Mouse (Mus musculus) adrenal gland, adult 2 months (tissue): Measurements from ENCODE around the gene Prkcd. TPM values are rescaled to one million over a fixed set of nuclear protein-coding genes. Genes with fewer than 3 reads are reported as not detected.

Source experiments
- DNase-seq: peaks from one replicate; pipeline ENCODE4 v3.0.0; 2021
- long read RNA-seq: library from polyadenylated mRNA; stranded (forward); transcript quantifications from one replicate; pipeline ENCODE4 v2.0.0, GENCODE M21; 2021
- polyA plus RNA-seq: library from polyadenylated mRNA; depleted of rRNA; stranded (reverse); fragments of >200 nt; gene quantifications from 2 replicates; pipeline ENCODE4 v1.2.3, GENCODE M21; 2012; rRNA removed
- total RNA-seq, 2 experiments: library from RNA; stranded (reverse); gene quantifications; 2 replicates each; pipeline ENCODE4 v1.2.3; 2021

Gene Prkcd
- total RNA-seq (100 to 1,000 TPM in 1 of 2 experiments, 10 to 100 TPM in 1; 83.4 to 367 TPM), polyA plus RNA-seq (266 and 407 TPM in 2 replicates)
- long read RNA-seq, transcript Prkcd-207 (18 exons, 2,777 nt) = major isoform, 62 of 74 reads
- long read RNA-seq, partial matches to known transcripts = 4 of 74 reads
- long read RNA-seq, other reads (novel, unspliced or antisense) = 6 of 74 reads

DNA sequence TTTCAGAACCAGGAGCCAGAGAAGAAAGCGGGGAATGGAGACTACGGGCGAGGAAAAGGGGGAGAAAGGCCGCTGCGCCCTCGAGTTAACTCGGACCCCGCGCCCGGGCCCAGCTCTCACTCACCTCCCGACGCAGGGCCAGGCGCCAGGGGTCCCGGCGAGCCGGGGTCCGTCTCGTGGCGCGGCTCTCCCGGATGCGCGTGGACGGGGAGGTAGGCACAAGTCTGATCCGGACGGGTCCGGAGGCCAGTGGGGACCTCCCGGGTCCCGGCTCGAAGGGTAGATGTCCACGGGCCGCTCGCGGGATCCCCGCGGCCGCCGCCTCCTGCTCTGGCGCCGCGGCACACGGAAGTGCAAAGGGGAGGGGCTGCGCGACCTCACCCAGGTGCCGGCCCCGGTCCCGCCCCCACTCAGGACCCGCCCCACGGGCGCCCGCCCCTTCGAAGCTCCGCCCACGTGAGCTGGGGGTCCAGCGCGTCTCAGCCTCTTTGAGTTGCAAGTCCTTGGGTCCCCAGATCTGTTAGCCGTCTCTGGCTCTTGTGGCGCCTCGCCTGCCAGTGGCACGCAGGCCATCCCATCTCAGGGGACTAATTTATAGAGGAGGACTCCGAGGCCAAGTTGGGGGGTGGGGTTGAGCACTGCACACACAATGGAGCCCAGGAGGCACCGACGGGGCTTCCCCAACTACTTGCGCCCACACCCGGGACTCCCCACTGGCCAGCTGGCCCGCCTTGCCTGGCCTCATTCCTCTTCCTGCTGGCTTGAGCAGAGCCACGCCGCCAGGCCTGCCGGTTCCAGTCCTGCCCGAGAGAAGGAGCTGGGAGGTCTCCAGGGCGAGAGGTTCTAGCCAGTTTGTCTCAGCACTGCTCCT, at the start of gene Prkcd:
Gene Prkcd (minus strand): TSS at position 355 of the 871 bp plus-strand sequence.
- peak; percentile 94 for DNase-seq

DNA sequence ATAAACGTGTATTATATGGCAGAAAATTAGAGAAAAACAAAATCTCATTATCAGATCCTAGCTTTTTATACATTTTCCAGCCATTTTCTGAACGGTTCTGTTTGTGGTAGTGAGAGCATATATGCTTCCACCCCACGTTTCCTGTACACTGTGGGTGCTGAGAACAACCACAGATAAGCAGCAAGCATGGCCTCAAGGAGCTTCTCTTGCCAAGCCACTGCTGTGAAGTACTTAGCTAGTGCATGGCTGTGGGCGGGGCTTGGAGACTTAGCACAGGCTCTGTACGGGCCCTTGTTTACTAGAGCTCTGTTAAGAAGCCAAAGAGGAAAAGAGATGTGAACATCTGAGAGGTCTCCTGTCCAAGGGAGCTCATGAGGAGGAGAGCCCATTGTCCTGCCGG, 48.9 kb upstream of the Prkcd start:
- no peak for DNase-seq

DNA sequence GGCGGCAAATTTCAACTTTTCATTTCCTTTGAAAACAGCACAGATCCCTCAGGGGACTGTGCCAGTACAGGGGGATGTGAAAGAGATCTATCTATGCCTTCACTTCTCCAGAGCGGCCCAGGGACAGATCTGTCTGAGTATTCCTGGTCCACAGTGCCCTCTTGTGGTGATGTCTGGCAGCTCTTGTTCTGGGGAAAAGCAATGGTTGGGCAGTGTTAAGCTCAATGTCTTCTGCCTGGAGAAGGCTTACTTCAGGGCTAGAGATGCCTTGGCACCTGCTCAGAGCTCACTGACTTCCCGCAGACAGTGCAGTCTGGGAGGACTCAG, 45.9 kb upstream of the Prkcd start:
- DNase-seq = peak; percentile 91

DNA sequence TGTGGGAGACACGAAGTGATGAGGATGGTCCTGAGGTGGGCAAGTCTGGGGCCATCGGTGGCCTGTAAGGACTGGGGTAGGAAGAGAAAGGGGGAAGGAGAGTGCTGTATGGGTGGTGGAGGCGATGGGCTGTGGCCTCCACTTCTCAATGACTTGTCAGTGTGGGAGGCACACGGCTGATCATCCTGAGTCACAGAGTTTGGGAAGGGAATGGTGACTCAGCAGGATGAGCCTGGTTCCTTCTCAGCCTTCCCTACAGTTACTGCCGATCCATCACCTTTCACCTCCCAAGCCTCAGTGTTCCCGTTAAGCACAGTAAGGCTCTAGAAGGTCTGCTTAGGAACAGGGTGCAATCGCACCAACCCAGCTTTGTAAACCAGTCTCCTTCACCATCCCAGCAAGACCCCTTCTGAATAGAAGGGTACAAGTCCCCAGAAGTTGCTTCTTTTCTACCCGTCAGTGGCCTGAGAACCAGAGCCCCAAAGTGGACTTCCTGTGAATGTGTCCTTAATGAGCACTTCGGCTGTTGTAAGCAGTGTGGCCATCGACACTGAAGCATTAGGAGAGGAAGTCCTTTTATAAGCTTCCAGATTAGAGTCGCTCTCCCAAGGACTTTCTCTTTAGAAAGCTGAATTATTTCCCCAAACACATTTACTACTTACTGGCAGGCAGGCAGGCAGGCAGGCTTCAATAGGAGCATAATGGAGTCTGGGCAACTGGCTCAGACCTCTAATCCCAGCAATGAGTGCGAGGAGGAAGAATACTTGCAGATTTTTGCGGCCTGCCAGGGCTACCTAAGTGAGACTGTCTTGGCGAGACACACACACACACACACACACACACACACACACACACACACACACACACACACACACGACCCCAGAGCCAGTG, 45.3 kb upstream of the Prkcd start:
- peak; percentile 80 for DNase-seq

DNA sequence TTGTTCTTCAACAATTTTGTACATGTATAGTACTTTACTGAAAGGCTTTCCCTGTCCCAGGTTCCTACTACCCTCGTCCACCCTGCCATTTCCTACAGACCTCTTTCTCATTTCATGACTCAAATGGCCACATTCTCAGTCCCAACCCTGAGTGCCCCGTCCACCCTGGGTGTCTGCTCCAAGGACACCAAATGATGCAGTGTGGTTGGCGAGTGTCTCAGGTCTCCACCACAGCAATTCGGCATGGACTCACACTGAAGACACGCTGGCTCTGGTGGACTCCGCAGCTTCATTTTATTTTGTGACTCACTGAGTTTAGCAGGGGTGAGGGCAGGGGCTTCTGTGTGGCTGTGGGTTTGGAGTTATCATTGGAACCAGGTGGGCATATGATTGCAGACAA, 44.2 kb upstream of the Prkcd start:
- peak; percentile 77 for DNase-seq

DNA sequence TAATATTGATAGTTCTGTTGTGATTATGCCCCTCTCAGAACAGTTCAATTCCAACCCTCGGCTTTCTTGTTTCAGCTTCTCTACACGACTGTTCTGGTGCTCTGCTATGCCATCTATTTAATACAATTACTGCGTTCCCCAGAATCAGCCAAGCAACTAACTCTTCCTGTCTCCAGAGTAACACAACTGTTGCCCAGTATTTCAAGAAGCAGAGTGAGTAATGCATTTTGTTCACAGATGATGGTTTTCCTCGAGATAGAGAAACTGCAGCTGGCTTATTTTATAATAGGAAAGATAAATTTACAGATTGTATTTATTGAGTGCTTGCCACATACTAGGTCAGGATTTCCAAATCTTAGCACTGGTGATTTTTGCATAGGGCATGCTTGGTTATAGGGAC, 40.6 kb upstream of the Prkcd start:
- no peak for DNase-seq

DNA sequence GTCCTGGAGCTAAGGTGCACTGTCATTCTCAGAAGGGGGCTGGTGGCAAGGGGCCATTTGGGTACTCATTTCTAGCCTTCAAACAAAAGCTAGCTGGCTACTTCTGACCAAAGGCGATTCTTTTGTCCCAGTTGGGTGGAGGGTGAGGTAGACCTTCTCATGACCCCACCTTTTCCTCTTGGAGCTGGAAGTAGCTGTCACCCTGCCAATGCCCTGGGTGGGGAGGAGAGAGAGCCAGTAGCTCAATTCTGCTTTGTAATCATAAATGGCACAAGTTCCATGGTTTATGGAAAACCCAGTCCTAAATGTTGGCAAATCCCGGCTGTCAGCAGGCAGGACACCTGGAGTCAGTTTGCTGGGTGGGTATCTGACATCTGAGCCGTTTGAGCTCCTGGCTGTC, 40.1 kb upstream of the Prkcd start:
- no peak for DNase-seq

DNA sequence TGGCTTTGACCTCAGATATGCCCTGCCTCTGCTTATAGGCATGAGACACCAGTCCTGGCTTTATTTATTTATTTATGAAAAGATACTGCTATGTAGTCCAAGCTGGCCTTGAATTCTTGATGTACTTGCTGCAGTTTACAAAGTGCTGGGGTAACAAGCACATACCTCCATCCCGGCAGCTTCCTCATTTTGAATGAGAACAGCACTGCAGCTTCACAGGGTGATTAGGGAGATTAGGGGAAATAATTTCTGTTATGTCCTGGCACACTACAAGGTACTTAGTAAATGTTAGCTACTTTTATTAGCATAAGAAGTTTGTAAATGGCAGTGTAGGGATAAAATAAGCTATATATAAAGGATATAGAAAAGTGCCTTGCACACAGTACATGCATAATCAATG, 29.5 kb upstream of the Prkcd start:
- no peak for DNase-seq

DNA sequence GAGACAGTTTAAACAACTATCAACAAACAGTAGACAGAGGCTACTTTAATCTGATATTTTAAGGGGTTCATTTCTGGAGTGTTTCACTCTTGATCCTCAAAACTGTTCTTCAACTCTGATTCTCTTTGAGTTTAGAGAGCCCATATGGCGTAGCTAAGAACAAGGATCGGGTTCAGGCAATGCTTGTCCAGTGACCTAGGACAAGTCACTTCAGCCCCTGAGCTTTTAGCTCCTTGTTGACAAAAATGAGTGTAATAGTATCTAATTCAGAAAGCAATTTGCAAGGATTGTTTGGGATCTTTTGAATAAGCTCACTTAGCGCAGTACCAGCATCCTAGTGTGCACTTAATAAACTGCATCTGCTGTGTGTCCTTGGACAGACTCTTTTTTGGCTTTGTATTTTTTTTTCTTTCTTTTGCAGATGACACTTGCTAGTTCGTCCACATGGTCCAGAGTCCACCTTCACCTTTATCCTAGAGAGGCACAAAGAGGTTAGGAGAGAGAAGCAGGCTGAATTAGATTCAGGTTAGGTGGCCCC, 28.8 kb upstream of the Prkcd start:
- no peak for DNase-seq

DNA sequence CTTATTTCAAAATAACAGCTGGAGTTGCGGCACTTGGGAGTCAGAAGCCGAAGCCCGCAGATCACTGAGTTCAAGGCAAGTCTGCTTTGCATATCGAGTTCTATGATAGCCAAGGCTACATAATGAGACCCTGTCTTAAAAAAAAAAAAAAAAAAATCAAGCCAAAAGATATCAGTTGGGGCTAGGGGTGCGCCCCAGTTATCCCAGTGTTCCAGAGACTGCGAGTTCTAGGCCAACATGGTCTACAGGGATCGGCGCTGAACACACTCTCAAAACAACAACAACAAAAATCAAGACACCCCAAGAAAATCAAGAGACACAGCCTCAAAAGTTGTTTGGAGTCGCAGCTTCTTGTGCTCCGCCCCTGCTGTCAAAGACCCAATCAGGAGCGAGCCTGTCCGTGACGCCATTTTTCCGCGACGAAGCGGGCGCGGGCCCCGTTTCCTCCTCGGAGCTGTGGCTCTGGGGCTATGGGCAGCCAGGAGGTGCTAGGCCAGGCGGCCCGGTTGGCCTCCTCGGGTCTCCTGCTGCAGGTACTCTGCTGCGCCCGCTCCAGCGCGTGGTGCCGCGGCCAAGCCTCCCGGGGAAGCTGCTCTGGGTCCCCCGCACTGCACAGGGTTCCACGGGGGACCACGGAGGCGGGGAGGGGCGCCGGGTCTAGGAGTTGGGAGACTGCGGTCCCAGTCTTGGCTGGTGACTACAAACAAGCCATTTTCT, 28.1 kb upstream of the Prkcd start, which contains the start of gene Rft1:
Gene Rft1 (plus strand): TSS at position 418 of the 717 bp plus-strand sequence.
- DNase-seq = peak; percentile 98

DNA sequence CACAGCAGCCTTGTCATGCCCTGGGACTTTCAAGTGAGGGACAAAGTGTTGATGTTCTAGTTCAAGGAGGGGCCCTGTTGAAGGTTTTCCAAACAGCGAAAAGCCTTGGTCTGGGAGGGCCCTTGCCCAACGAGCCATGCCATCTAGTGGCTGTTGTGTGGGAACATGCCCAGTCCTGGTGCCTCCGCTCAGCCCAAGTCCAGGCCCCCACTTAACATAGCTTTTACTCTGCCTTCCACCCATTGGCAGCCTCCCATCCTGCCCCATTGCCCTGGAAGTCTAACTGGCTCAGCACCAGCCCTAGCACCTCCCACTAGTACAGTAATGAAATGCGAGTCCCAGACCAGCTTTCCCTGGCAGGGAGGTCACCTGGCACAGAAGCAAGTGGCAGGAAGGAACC, 25.0 kb upstream of the Prkcd start:
- DNase-seq = peak; percentile 94

DNA sequence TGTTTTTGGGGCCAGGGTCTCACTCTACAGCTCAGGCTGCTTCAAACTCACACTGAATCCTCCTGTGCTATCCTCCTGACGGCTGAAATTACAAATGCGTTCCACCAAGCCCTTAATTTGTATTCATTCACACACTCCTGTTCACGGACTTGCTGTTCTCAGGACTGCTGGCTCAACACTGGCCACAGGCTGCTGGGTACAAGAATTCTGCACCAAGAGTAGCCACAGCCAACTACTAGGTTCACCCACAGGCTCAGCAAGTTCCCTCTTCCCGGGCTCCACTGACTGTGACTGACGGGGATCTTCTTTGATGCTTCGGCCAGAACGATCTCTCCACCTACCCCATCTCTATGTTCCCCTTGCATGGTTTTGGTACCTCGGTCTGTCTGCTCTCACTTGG, 23.7 kb upstream of the Prkcd start:
- DNase-seq = no peak

DNA sequence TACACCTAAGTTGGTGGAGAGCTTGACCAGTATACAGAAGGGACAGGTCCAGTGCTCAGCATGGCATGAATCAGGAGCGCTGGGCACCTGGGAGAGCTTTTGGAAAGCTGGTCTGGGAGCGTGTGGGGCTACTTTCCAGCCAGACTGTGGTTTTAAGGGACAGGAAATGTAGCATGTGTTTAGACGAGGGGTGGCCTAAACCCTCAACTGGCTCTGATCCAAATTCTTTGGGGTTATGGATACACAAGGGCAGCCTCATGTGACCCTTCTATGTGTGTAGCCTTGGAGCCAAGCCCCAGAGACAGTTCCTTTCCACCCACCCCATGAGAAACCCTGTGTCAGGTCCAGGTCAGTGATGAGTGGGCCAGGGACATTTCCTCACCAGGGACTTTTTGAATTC, 22.5 kb upstream of the Prkcd start:
- peak; percentile 32 for DNase-seq

DNA sequence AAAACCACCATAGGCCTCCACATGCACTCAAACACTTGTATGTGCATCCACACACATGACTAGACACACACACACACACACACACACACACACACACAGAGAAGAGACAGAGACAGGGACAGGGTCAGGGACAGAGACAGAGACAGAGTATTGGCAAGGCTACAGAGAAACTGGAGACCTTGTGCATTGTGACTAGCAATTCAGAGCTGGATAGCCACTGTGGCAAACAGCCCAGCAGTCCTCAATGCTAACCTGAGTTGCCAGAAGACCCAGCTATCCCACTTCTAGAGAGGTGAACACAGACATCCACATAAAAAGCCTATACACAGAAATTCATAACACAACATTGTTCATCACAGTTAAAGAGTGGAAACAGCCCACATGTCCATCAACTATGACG, 20.5 kb upstream of the Prkcd start:
- peak; percentile 71 for DNase-seq

DNA sequence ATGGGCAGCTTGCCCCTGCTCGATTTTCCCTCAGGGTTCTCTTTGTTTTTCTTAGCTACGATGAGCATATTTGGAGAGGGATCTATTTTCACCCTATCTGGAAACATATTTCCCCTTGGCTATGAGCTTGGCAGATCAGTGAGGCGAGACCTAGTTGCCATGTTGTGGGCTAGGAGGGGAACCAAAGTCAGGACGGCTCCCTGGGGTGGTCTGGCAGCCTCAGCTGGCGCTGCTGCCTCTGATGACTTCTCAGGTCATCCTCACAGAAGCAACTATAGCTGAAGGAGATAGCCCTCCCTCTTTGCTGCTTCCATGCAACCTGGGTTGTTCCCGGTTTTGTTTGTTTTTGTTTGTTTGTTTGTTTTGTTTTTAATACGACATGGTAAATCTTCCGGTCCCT, 19.1 kb upstream of the Prkcd start:
- DNase-seq = no peak

DNA sequence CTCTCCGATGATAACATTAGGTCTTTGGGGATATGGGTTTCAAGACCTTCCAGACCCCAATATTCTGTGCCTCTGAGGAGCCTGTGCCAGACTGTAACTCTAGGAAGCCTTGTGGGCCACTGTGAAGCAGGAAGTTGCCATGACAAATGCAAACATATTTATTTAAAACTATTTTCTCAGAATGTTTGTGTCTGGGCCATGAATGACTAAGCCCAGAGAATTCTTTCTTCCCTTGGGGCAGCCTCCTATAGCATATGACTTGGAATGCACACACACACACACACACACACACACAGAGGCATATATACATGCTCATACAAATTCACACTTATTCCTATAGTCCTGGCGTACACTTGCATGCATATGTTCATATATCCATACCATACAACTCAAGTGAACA, 18.0 kb upstream of the Prkcd start:
- no peak for DNase-seq

DNA sequence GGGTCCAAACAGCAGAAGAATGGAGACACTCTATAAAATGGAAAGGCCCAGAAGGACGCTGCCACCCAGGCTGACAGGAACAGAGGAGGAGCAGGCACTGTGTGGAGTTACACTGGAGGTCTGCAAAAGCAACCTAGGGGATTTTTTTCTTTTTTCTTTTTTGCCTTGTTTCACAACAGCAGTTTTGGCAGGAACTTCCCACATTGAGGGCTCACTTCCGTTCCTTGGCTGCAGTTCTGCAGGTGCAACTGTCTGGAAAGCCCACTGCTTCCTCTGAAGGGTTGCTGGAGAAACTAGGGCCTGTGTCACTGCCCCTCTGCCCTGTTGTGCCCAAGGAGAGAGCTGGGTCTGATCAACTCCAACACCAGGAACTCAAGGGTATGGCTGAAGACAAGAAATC, 15.7 kb upstream of the Prkcd start:
- no peak for DNase-seq

DNA sequence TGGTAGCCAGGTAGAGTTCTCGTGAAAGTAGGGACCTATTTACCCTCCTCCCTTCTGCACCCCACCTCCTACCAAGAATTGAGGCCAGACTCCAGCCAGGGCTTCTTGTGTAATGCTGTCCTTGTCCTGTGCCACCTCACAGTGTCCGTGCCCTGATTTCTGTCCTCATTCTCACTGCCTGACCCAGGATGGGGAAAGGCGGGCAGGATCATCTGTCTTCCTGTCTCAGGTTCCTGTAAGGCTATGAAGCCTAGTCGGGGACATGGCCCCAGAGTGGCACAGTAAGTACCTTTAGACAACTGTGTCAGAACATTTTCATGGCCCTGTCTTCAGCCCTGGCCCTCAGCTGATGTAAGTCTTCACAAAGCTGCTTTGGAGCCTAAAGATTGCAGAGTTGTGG, 12.7 kb upstream of the Prkcd start:
- DNase-seq = peak; percentile 87

DNA sequence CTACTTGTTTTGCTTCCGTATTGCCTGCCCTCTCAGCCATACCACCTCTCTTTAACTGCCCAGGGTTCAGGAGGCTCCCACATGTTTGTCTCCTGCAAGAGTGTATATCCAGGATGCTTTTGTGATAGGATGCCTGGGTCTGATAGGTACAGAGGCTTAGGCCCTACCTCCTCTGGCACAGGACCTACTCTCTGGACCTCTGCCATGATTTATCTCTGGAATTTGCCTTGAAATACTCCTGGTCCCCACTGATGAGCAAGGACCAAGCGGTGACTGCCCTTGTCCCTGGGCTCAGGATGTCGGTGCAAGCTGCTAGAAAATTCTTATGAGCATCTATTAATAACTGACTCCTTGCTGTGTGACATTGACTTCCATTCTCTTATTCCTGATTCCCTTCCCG, 12.0 kb upstream of the Prkcd start:
- DNase-seq = peak; percentile 88

DNA sequence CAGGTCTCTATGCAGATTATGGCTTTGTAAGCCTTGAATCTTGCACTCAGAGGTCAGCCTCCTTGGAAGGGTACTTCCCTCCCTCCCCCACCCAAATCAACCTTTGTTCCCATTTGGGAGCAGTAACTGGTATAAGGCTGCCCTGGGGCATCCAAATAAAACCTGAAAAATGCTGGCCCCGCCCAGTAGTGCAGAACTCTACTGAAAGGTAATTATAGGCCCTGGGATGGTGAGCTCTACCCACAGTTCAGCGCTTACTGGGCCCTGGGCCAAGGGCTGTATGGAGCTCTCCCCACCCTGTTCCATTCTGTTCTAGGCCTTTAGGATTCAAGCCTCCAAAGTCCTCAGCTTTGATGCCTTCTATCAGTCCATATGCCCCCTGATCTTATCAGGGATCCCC, 11.1 kb upstream of the Prkcd start:
- DNase-seq = no peak

DNA sequence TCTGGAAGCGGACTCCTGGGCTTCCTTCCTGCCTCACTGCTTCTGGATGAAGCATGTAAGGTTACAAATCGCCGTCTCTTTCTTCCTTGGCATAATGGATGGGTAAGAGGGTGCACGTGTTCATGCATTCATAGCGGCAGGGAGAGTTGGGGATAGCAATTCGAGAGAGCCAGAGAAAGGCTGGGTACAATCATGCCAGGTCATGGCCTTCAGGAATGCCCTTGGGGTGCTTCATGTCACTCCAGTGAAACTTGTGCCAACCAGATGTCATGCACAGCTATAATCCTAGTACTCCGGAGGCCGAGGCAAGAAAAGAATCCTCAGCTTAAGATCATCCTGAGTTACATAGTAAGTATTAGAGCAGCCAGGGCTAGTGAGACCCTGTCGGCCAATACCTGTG, 10.5 kb upstream of the Prkcd start:
- DNase-seq = peak; percentile 78
